Mouse (Mus musculus) adrenal gland (tissue): Measurements from ENCODE around the gene Des.

Source experiments
- intact Hi-C: fragments of 180-260 bp; cut with DNase I; formaldehyde crosslinking; loops from one replicate; pipeline ENCODE4 v1.15.1; 2025

The Des gene

DNA sequence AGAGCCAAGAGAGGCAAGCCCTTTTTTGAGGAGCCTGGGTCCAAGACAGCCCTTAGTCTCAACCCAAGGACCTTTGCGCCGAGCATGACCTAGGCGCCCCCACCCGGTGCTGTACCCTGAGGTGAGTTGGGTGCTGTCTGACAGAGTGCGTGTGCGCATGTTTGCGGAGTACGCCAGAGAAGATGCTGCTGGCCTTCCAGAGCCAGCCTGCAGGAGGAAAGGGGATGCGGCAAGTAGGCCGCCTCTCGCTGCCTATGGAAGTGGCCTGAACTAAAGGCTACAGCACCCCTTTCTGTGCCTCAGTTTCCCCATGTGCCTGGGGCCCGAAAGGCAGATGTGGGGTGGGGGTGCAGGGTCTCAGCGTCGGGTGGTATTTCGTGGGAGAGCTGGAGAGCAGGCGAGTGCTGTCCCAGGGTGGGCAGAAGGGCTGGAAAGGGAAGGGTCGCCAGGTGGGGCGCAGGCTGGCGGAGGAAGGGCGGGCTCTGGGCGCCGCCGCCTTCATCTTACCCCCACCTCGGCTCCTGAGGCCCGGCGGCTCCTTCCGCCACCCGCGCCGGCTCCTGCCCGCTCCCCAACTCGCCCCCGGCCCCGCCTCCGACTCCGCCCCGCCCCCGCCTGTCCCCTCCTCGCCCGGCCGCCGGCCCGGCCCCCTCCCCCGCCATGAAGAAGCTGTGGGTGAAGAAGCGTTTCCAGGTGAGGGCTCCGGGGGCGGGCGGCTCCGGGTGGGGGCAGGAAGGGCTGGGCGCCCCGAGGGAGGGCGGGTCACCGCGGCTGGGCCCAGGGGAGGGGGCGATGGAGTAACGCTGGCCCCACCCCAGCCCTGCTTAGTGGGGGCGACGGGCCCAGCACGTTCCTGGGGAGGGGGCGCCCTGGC lies 21.6 kb downstream of the Des start:
- intact Hi-C loops, result no loop called here

DNA sequence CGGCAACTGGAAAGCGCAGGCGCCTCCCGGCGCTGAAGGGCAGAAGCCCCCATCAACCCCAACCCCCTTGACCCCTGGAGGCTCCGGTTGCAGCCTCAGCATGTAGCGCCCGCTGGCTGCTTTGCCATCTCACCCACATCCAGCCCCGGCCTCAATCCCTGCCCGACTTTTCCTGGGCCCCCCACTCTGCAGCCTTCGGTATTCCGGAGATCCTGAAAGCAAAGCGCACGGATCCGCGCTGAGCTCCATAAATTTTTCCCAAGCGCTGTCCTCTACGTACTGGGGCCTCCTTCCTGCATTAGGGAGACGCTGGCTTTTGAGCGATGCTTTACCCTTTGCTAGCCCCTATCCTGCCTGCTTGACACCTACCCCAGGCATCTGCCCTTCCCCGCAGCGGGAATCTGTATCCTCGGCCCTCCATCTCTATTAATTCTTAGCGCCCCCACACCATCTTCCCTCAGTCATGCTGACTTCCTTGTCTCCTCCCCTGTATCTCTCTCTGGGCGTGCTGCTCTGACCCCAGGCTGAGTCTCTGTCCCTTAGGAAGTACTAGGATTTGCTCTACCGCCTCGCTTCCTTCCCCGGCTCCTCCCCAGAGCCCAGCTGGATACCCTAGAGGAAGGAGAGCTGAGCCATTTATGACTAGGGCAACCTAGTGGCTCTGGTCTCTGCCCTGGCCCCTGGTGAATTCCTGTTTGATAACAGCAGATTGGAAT lies 22.4 kb downstream of the Des start:
- intact Hi-C loops, result no loop called here

DNA sequence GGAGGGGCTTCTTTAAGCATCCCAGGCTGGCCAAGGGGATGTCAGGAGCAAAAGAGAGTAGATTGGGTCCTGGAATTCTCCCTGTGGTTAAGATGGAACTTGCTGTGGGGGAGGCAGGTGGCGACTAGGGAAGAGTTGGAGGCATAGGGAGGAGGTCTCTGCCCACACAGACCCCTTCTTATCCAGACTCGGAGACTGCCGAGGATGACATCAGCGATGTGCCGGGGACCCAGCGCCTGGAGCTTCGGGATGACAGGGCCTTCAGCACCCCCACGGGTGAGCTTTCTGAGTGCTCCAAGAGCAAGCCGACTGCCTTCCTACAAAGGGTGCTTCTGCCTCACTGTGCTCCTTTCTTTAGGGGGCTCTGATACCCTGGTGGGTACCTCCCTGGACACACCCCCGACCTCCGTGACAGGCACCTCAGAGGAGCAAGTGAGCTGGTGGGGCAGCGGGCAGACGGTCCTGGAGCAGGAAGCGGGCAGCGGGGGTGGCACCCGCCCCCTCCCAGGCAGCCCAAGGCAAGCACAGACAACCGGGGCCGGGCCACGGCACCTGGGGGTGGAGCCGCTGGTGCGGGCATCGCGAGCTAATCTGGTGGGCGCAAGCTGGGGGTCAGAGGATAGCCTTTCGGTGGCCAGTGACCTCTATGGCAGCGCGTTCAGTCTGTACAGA lies 24.5 kb downstream of the Des start:
- intact Hi-C loops, result no loop called here

DNA sequence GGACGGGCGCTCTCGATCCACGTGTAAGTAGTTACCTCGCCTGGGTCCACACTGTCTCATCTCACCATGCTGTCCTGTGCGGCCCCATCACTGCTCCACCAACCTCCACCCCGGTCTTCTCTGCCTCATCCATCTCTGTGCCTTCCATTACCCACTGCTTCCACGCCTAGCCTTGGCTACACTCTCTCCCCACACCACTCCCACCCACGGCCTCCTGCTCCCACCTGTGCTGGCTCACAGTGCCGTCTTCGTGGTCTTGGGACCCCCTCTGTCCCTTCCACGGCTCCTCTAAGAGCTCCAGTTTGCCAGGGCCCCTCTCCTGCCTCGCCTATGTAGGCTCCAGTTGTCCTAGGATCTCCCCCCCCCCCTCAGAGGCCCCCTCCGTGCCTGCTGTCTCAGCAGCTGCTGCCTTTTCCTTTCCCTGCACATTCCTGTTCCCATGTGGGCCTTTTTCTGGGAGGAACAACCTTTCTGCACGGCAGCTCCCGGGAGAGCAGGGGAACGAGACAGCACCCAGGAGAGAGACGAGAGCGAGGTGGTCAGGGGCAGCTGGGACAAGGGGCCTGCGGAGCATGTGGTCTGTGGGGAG lies 25.1 kb downstream of the Des start:
- intact Hi-C loops, result no loop called here

DNA sequence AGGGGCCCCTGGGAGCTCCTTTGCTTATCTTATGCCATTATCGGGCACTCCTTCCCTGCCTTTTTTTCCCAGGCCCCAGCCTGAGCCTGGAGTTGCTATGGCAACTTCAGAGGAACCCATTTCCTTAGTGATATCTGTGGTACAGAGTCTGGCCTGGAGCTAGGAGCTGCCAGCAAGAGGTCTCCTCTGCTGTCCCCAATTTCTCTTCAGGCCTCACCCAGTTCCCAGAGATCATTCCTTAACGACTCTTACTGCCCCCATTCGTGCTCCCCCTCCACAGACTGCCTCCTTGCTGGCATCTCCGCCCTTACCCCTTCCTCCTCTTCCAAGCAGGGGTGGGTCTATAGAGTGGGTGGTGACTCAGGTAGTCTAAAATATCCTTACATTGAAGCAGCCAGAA lies 26.0 kb downstream of the Des start:
- intact Hi-C loops, result no loop called here

DNA sequence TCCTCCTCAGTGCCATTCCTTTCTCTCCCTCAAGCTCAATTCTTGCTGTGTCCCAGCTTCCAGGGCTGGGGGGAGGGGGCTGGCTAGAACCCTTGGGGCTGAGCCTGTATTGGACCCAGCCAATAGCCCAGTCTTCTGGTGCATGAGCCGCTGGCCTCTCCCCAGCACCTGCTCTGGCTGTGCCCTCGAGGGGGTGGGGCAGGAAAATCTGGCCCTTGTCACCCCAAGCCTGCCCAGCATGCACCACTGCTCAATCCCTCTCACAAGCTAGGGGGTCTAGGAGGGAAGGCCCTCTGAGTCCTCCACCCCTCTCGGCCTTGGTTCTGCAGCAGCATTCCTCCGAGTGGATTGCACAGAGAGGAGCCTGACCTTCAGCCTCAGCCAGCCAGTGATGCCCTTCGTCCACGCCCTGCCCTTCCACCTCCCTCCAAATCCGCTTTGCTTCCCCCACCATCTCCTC lies 27.4 kb downstream of the Des start:
- intact Hi-C loops, result no loop called here

DNA sequence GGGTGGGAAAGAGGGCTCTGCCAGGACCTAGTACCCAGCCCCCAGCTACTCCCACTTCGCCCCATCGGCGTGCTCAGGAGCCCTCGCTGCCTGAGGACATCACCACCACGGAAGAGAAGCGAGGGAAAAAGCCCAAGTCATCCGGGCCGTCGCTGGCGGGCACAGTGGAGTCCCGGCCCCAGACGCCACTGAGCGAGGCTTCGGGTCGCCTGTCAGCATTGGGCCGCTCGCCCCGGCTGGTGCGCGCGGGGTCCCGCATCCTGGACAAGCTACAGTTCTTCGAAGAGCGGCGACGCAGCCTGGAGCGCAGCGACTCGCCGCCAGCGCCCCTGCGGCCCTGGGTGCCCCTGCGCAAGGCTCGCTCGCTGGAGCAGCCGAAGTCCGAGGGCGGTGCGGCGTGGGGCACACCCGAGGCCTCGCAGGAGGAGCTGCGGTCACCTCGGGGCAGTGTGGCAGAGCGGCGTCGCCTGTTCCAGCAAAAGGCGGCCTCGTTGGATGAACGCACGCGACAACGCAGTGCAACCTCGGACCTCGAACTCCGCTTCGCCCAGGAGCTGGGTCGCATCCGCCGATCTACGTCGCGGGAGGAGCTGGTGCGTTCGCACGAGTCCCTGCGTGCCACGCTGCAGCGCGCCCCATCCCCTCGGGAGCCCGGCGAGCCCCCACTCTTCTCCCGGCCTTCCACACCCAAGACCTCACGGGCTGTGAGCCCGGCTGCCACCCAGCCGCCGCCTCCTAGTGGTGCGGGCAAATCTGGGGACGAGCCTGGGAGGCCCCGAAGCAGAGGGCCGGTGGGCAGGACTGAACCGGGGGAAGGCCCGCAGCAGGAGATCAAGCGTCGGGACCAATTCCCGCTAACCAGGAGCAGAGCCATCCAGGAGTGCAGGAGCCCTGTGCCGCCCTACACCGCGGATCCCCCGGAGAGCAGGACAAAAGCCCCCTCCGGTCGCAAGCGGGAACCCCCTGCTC lies 28.1 kb downstream of the Des start:
- intact Hi-C loops, result no loop called here

DNA sequence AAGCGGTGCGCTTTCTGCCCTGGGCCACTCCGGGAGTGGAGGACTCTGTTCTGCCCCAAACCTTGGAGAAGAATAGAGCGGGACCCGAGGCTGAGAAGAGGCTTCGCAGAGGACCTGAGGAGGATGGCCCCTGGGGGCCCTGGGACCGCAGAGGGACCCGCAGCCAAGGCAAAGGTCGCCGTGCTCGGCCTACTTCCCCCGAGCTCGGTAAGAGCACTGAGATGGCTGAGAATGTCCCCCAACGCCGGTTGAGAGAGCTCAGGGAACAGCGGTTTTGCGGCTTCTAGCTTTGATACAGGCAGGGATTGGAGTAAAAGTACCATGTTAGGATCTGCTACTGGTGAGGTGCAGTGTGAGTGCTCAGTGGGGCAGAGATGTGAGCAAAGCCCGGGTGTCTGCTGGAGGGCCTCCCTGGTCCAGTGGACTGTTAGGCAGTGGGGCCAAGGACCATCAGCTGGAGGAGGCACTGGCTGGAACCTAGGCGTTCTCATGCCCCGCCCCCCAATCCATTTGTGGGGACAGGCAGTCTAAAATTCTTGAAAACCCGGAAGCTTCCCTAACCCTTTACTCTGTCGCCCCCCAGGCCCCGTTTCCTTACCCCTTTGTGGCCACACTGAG lies 28.9 kb downstream of the Des start:
- intact Hi-C loops, result no loop called here

DNA sequence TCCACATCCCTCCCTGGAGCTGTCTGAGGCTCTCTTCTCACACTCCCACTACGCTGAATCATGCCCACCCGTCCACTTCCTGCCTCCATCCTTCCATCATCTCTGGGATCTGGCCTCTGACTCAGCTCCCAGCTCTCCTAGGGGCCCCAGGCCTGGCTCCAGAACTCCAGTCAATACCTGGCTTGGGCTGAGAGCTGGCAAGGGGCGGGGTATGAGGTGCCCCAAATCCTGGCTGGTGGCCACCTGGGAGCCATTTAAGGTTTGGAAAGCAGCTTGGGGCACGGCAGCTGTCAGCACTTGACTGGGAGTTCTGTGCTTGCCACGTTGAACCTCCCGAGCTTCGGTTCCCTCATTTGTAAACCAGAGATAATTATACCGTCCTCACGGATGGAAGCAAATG lies 33.0 kb downstream of the Des start:
- intact Hi-C loops, result no loop called here

DNA sequence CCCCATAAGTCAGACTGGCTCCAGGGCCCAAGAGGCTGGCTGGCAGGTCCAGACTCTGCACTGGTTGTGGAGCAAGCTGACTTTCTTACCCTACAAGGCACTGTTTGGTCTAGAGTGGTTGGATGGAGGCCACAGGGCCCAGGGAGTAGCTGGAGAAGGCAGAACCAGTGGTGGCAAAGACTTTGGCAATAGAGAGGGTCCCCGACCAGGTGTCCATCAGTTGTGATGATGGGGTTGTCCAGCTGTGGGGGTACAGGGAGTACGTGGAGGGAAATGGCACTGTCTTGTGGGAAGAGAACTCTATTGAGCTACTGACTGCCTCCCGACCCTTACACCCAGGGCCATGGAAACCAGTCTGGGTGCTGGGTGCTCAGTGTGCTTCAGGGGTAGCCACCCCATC lies 33.7 kb downstream of the Des start:
- intact Hi-C loops, result no loop called here

DNA sequence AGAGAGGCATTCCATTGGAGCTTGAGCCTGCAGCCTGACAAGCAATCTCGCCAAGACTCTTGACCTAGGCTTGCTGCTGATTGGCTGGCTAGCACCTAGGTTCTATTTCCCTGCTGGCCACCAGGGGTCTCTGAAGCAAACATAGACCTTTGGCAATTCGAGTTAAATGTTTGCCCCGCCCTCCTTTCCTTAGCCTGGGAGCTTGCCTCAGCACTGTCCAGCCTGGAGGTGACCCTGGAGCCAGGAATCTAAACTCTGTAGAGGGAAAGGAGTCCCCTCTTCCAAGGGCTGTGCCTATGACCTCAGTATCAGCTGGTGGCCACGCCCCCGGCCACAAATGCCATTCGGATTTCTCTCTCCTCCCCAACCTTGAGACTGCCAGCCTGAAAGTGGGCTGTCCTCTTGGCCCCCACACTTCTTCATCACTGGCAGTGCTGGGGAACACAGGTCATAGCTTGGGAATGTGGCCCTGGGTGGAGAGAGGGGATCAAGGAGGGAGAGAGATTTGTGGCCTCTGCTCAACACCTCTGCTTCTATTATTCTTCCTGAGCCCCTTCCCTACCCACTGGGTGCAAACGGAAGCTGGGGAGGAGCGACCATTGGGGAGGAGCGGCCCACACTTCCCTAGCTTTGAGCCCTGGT lies 38.8 kb downstream of the Des start:
- intact Hi-C loops, result no loop called here

DNA sequence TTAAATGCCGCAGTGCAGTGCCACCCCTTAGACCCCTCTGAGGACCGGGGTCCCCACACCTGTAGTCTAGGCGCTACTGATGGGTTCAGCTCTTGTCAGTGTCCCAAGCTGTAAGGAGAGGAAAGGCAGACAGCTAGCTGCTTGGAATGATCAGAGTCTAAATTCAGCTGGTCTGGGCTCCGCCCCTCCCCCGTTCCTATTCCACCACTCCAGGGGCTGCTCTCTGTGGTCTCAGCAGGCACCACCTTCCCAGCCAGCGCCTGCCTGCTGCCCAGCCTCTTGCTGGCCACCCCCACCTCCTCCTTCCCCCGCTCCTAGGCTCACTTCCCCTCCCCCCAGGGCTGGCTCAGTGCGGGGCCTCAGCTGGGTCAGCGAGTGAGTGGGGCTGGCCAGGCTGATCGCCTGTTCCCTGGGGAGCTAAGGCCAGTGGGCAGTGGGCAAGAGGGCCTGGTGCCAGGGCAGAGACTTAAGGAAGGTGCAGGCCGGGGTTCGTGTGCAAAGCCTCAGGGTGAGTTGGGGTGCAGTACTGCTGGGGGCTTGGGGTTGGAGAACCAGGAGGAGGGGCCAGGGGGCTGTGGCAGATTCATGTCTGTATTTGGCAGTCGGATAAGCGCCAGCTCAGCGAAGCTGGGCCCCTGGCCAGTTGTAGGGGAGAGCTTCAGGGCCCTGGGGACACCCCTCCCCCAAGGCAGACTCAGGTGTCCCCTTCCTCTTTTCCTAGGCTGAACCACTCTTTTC lies 39.8 kb downstream of the Des start:
- intact Hi-C loops, result no loop called here

DNA sequence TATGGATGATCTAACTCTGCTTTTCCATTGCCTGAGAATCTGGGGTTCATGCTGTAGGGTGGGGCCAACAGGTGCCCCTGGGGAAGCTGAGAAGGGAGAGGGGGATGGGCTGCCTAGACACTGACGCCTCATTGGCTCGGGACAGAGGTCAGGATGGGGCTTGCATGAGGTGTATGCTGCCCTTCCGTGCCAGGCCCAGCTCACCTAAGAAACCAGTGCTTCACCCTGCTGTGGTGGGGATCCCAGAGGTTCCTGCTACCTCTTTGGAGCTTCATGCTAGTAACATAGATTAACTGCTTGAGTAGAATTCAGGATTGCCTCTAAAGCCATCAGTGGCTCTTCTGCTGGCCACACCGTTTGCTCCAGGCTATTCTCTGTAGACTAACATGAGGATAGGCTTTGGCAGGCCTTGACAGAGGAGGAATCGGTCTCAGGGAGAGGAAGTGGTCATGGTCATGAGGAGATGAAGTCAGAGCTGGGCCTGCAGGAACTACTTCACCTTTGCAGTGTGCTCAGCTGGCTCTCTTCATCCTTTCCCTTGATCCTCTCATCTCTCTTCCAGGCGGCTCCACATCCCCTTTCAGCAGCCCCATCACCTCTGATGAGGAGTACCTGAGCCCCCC lies 40.5 kb downstream of the Des start:
- intact Hi-C loops, result no loop called here

DNA sequence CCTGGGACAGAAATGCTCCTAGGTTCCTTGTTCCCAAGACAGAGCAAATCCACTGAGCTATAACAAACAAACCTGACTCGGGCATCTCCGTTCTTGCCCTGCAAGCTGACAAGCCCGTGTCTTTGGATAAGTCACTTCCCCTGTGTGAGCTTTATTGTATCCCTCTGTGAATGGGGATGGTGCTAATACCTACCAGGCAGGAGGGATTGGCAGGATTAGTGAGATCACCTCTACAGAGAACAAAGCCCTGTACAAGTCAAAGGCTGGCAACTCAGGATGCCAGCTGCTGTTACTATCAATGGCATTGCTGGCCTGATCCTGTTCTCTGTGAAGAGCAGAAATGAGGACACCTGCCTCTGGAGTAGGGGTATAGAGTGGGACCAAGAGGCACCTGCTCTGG lies 45.4 kb downstream of the Des start:
- intact Hi-C loops, result no loop called here

DNA sequence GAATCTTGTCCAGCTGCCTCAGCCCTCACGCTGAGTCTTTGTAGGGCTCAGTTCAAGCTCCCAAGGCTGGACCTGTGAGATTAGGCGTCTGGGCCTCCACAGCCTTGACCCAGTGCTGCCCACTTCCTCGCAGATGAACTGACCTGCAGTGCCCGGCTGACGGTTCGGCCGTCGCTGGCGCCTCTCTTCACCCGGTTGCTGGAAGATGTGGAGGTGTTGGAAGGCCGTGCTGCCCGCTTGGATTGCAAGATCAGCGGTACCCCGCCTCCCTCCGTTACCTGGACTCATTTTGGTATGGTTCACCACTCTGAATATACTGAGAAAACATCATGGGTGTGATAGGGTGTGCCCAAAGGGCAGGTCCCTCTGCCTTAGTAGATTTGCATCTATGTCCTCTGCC lies 46.0 kb downstream of the Des start:
- intact Hi-C loops, result no loop called here

DNA sequence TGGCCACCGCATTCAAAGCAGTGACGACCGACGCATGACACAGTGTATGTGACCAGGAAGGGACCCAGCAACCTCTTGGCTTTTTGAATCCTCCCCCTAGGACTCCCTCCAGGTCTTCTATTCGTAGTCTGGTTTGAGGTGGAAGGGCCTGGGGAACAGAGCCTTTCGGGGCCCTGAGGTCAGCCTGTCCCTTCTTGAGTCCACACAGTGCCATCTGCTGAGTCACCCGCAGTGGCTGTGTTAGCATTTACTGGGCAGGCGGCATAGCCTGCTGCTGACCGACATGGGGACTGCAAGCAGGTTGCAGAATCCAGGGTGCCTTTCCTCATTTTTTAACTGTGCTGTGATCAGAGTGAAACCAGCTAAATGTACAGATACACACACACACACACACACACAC lies 46.9 kb downstream of the Des start:
- intact Hi-C loops, result no loop called here

DNA sequence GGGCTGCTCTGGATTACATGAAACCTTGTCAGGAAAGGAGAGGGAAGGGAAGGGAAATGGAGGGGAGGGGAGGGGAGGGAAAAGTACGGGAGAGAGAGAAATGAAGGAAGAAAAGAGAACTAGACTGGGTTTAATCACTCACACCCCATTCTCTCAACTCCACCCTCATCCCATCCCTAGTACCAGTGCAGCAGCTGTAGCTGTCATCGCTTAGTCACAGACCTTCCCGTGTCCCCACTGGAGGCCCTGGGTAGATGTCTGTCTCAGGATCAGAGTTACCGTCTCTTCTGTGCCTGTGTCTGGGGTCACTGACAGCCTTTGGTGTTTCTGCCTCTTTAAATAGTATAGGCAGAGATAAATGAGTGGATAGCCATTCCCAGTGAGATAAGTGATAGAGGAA lies 48.1 kb downstream of the Des start:
- intact Hi-C loops, result no loop called here

DNA sequence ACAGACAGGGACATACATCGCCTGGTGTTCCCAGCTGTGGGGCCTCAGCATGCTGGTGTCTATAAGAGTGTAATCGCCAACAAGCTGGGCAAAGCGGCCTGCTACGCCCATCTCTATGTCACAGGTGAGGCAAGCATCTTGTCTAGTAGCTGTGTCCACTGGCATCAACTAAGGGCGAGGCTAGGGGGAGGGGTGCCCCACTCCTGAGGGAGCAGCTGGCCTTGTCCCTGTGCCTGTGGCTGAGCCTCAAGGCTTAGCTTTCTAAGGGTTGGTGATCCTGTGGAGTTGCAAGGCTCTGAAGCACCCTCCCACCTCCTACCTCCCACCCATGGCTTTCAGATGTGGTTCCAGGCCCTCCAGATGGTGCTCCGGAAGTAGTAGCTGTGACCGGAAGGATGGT lies 49.8 kb downstream of the Des start:
- intact Hi-C loops, result no loop called here

DNA sequence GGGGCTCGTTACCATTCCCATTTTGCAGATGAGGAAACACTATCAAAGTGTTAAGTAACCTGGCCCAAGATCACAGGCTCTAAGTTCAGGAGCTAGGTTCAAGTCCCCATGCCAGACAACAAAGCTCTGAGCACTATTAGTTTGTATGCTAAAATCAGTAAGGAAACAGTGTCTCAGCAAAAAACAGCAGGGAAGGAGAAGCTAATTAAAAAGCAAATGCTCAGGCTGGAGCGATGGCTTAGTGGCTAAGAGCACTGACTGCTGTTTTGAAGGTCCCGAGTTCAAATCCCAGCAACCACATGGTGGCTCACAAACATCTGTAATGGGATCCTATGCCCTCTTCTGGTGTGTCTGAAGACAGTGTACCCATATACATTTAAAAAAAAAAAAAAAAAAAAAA lies 52.1 kb downstream of the Des start:
- intact Hi-C loops, result no loop called here
